Mouse (Mus musculus): ENCODE results near the gene Mup4. TPM values are rescaled to one million over a fixed set of nuclear protein-coding genes. Genes with fewer than 3 reads are reported as not detected.

Gene Mup4
- polyA plus RNA-seq, 1 experiment from 2014 or later = not detected

- WGBS = 98% methylated on average over 2 of the region's 2 CpGs
- H3K4me3 ChIP-seq (replicated peaks) = no peak overlapping the region
- no peaks in the 10 kb centered on the region for H3K36me3 ChIP-seq
- 0 out of 2 replicates have a peak, but pooled peaks cover 3% of the 10 kb centered on the region for H3K4me1 ChIP-seq (replicated peaks)
- peaks cover 6% of the 10 kb centered on the region for H3K27me3 ChIP-seq
- H3K4me2 ChIP-seq = no peak overlapping the region
- no peak overlapping the region for H3K27ac ChIP-seq
- no peak for ATAC-seq (ENCODE audit: insufficient number of reproducible peaks, insufficient read depth, low FRiP score, low TSS enrichment, low read depth)
- no peak overlapping the region for H3K9ac ChIP-seq (replicated peaks)
- no peaks in the 10 kb centered on the region for H3K9me3 ChIP-seq
These were observed 51.7 kb downstream of the Mup4 start for GRCm38 (mm10) chr4:59908785-59909184.

DNA sequence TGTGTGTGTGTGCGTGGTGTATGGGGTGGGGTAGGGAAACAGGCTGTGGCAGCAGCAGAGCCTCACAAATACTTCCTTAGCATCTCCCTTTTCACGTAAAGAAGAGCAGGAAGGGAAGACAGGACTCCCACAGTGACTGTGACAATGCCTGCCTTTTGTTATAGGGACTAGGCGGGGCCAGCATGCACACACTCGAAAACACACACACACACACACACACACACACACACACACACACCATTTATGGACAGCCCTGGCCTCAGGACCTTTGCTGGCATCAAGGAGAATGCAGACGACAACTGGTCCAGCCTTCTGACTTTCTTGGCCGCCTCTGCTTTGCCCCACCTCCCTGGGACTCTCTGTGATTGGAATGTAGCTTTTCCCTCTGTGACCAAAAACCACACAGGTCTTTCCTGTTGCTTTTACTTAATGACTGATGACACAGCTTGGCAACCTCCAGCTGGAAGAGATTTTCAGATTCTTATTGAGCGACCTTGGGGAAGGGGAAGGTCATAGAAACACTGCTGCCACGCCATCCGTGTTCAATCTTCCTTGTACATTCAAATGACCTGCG lies 52.8 kb downstream of the Mup4 start:
- Histone ChIP-seq H3K9me3 (no peaks in the 10 kb centered on the region), H3K9ac (replicated peaks) (no peak overlapping the region), H3K27me3 (no peaks in the 10 kb centered on the region), H3K4me2 (no peak overlapping the region), H3K4me3 (replicated peaks) (no peak overlapping the region), H3K36me3 (no peaks in the 10 kb centered on the region), H3K27ac (no peak overlapping the region), H3K4me1 (replicated peaks) (0 out of 2 replicates have a peak, but pooled peaks cover 3% of the 10 kb centered on the region)
- WGBS = 56% methylated on average over 10 of the region's 10 CpGs
- ATAC-seq (ENCODE audit: insufficient number of reproducible peaks, insufficient read depth, low FRiP score, low TSS enrichment, low read depth) = no peak

DNA sequence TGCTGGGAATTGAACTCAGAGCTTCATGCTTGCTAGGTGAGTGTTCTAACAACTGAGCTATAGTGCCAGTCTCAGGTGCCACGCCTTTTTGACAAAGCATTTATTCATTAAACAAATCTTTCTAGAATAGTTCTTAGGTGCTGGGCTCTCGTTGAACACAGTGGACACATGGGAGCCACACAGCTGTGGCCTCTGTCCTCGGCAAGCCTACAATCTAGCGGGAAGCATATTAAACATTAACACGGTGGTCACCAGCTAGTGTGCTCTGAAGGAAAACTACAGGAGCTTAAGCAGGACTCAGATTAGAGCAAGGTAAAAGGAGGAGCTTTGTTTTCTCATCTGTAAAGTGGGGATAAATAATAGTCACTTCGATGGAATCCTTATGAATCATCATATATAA lies 53.4 kb downstream of the Mup4 start:
- Histone ChIP-seq H3K27ac (no peak overlapping the region), H3K4me2 (no peak overlapping the region), H3K4me1 (replicated peaks) (0 out of 2 replicates have a peak, but pooled peaks cover 3% of the 10 kb centered on the region), H3K4me3 (replicated peaks) (no peak overlapping the region), H3K36me3 (no peaks in the 10 kb centered on the region), H3K9ac (replicated peaks) (no peak overlapping the region), H3K9me3 (no peaks in the 10 kb centered on the region), H3K27me3 (no peaks in the 10 kb centered on the region)
- 84% methylated on average over 6 of the region's 6 CpGs for WGBS
- no peak for ATAC-seq (ENCODE audit: insufficient number of reproducible peaks, insufficient read depth, low FRiP score, low TSS enrichment, low read depth)

Other genes starting within 250 kb of the Mup4 start
- 77.5 and 78.5 TPM in 2 replicates for gene Inip, start 159.1 kb downstream of the Mup4 start, polyA plus RNA-seq (2016; fragmentation: Nextera tagmentation; extraction: Ambion mirVana)
- gene Snx30, start 154.9 kb downstream of the Mup4 start, polyA plus RNA-seq (2016; fragmentation: Nextera tagmentation; extraction: Ambion mirVana) = 8.5 and 8.6 TPM in 2 replicates
- gene Slc46a2, start 45.7 kb downstream of the Mup4 start, polyA plus RNA-seq (2016; fragmentation: Nextera tagmentation; extraction: Ambion mirVana) = not detected in 2 replicates
- not detected in 2 replicates for gene Mup6, start 3.6 kb upstream of the Mup4 start, polyA plus RNA-seq (2016; fragmentation: Nextera tagmentation; extraction: Ambion mirVana)
- gene Mup7, start 109.8 kb upstream of the Mup4 start, polyA plus RNA-seq (2016; fragmentation: Nextera tagmentation; extraction: Ambion mirVana) = not detected in 2 replicates
- not detected in 2 replicates for gene Mup2, start 193.6 kb upstream of the Mup4 start, polyA plus RNA-seq (2016; fragmentation: Nextera tagmentation; extraction: Ambion mirVana)

Measured in limb, embryonic 12.5 days (tissue).